Mouse (Mus musculus) stomach, postnatal 0 days (tissue): ENCODE measurements around the gene Ssx2ip.

Experiments used
- CTCF ChIP-seq: IDR thresholded peaks from 2 replicates; pipeline ENCODE4 v1.5.1; 2016; ENCODE audit warnings: antibody characterized with exemption, low read depth, mild to moderate bottlenecking, moderate library complexity
- EP300 ChIP-seq: optimal IDR thresholded peaks from 2 replicates; pipeline ENCODE3; 2016; ENCODE audit warnings: antibody characterized with exemption

DNA sequence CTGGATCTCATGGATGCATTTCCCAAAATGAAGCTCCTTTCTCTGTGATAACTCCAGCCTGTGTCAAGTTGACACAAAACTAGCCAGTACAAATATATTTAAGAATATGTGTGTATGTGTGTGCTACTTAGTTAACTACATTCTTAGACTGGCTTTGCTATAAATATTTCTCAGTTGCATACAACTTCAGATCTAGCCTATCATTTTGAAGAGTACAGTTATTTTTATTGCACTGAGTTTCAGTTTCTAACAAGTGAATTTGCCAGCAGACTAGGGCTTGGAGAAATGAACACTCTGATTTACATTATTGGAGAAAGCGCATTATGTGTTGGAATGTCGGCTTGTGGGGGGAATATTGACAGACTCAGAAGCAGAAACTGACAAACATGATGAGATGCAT, 23.6 kb upstream of the Ssx2ip start:
- no peak for TF ChIP-seq CTCF
- no peak for TF ChIP-seq EP300
